Mouse (Mus musculus) G1E (cell line): ENCODE results near the gene Sptssa.
A peak's percentile ranks its signal among the peaks of the same experiment; 100 is the strongest.

ENCODE experiments used
- CTCF ChIP-seq: IDR thresholded peaks from 2 replicates; pipeline ENCODE4 v1.5.1; 2012; ENCODE audit warnings: low read depth, low read length, inconsistent platforms, mixed read lengths
- TAL1 ChIP-seq: conservative IDR thresholded peaks from 2 replicates; pipeline ENCODE4 v1.6.1; 2012; ENCODE audit warnings: low read depth, low read length, inconsistent platforms, mixed read lengths

- peak; percentile 44; the same call in 1 of the 2 replicates for TF ChIP-seq TAL1
- TF ChIP-seq CTCF = no peak
Measured at GRCm38 (mm10) chr12:54643320-54643892, 13.0 kb downstream of the Sptssa start.
